Mouse (Mus musculus) heart, postnatal 0 days (tissue): ENCODE measurements at regions not wholly inside any gene's neighbourhood (a gene's known extent, or its start where the extent isn't known, plus 50 kb on each side); places are given as distances from the start of the nearest gene placed in this dataset.

Experiments
- ATAC-seq: fragments of 200-750 bp; cut with Nextera tagmentation; 2 replicates; pipeline ENCODE4 v1.8.0; 2017; ENCODE audit warnings: low read depth, moderate number of reproducible peaks, moderate library complexity; ENCODE audit not compliant: insufficient read depth
- DNase-seq: peaks from one replicate; pipeline ENCODE4 v3.0.0-alpha.2; 2016; ENCODE audit warnings: low spot score
- H3K27ac ChIP-seq: fragments of 300-500 bp; sonication (generic); 2 replicates; pipeline ENCODE4 v1.5.1; 2014; ENCODE audit warnings: low read depth, mild to moderate bottlenecking
- H3K27me3 ChIP-seq: fragments of 300-500 bp; sonication (generic); 2 replicates; pipeline ENCODE4 v1.6.1; 2014; ENCODE audit warnings: low read length, mixed read lengths; ENCODE audit not compliant: control insufficient read depth, insufficient read depth
- H3K36me3 ChIP-seq: fragments of 300-500 bp; sonication (generic); replicated peaks from 2 replicates; pipeline ENCODE4 v1.6.1; 2014; ENCODE audit warnings: low read length, mixed read lengths; ENCODE audit not compliant: control insufficient read depth, insufficient read depth
- H3K4me1 ChIP-seq: fragments of 300-500 bp; sonication (generic); 2 replicates; pipeline ENCODE4 v1.6.1; 2014; ENCODE audit warnings: antibody characterized with exemption; ENCODE audit not compliant: control insufficient read depth, insufficient read depth
- H3K4me2 ChIP-seq: fragments of 300-500 bp; sonication (generic); 2 replicates; pipeline ENCODE4 v1.6.1; 2014; ENCODE audit warnings: low read depth, mild to moderate bottlenecking, low read length, moderate library complexity
- H3K4me3 ChIP-seq: fragments of 300-500 bp; sonication (generic); 2 replicates; pipeline ENCODE4 v1.5.1; 2014; ENCODE audit warnings: low read depth, low read length
- H3K9ac ChIP-seq: fragments of 300-500 bp; sonication (generic); replicated peaks from 2 replicates; pipeline ENCODE4 v1.6.1; 2014; ENCODE audit warnings: low read depth, low read length, mixed read lengths
- H3K9me3 ChIP-seq: fragments of 300-500 bp; sonication (generic); replicated peaks from 2 replicates; pipeline ENCODE4 v1.6.1; 2016; ENCODE audit warnings: low read length; ENCODE audit not compliant: control insufficient read depth
- CTCF ChIP-seq: IDR thresholded peaks from 2 replicates; pipeline ENCODE4 v1.5.1; 2016; ENCODE audit warnings: antibody characterized with exemption, control low read depth, low read depth
- EP300 ChIP-seq: IDR thresholded peaks from 2 replicates; pipeline ENCODE4 v1.6.1; 2016; ENCODE audit warnings: antibody characterized with exemption, low read depth
- WGBS: fragments of 180-500 bp; shearing (Covaris S2); extraction: QIAGEN DNeasy Blood & Tissue Kit; methylation state at CpG from one replicate; pipeline ENCODE4 v1.1.7; 2014; 5-methylcytosine and 5-hydroxymethylcytosine counted together

- Histone ChIP-seq H3K9ac (no peak overlapping the region), H3K27me3 (no peaks in the 10 kb centered on the region), H3K4me2 (no peak overlapping the region), H3K9me3 (no peaks in the 10 kb centered on the region), H3K4me1 (peaks cover 15% of the 10 kb centered on the region), H3K27ac (peak overlapping the region; percentile 71), H3K36me3 (no peaks in the 10 kb centered on the region), H3K4me3 (no peak overlapping the region)
- TF ChIP-seq CTCF (no peak), EP300 (no peak)
- ATAC-seq (no peak), DNase-seq (peak; percentile 29)
- WGBS = 50% methylated on average over 14 of the region's 14 CpGs
Observed at GRCm38 (mm10) chr3:149219381-149220303, 229.3 kb upstream of the Adgrl2 start.

GRCm38 (mm10) chr3:149217916-149218803 is 227.8 kb upstream of the Adgrl2 start:
- Histone ChIP-seq H3K27ac (no peak overlapping the region), H3K36me3 (no peaks in the 10 kb centered on the region), H3K4me2 (no peak overlapping the region), H3K9me3 (no peaks in the 10 kb centered on the region), H3K4me3 (no peak overlapping the region), H3K9ac (no peak overlapping the region), H3K27me3 (no peaks in the 10 kb centered on the region), H3K4me1 (peaks cover 15% of the 10 kb centered on the region)
- TF ChIP-seq EP300 = no peak
- TF ChIP-seq CTCF = 0 out of 2 replicates have a peak, but pooled peaks have one; percentile 7
- no peak for ATAC-seq
- WGBS = 86% methylated on average over 9 of the region's 9 CpGs
- DNase-seq = no peak

- Histone ChIP-seq H3K9me3 (no peaks in the 10 kb centered on the region), H3K9ac (no peak overlapping the region), H3K4me2 (no peak overlapping the region), H3K27me3 (no peaks in the 10 kb centered on the region), H3K36me3 (no peaks in the 10 kb centered on the region), H3K4me1 (peaks cover 15% of the 10 kb centered on the region), H3K4me3 (no peak overlapping the region), H3K27ac (no peak overlapping the region)
- 83% methylated on average over 11 of the region's 11 CpGs for WGBS
- TF ChIP-seq CTCF (no peak), EP300 (no peak)
- ATAC-seq (no peak), DNase-seq (no peak)
Observed at GRCm38 (mm10) chr3:149216759-149217400, 226.5 kb upstream of the Adgrl2 start.

GRCm38 (mm10) chr3:149215691-149216090 is 225.3 kb upstream of the Adgrl2 start:
- Histone ChIP-seq H3K36me3 (no peaks in the 10 kb centered on the region), H3K4me2 (no peak overlapping the region), H3K9ac (no peak overlapping the region), H3K9me3 (no peaks in the 10 kb centered on the region), H3K4me1 (peaks cover 12% of the 10 kb centered on the region), H3K27me3 (no peaks in the 10 kb centered on the region), H3K4me3 (no peak overlapping the region), H3K27ac (no peak overlapping the region)
- no peak for ATAC-seq
- no peak for DNase-seq
- TF ChIP-seq CTCF = no peak
- TF ChIP-seq EP300 = no peak
- 91% methylated on average over 2 of the region's 2 CpGs for WGBS

GRCm38 (mm10) chr3:149211909-149212308 is 221.6 kb upstream of the Adgrl2 start:
- ATAC-seq = no peak
- WGBS = 73% methylated on average over 7 of the region's 7 CpGs

More at GRCm38 (mm10) chr3:149211909-149212308, 221.6 kb upstream of the Adgrl2 start:
- DNase-seq = no peak
- Histone ChIP-seq H3K27ac (no peak overlapping the region), H3K9me3 (no peaks in the 10 kb centered on the region), H3K27me3 (no peaks in the 10 kb centered on the region), H3K4me3 (no peak overlapping the region), H3K4me1 (no peaks in the 10 kb centered on the region), H3K36me3 (no peaks in the 10 kb centered on the region), H3K9ac (no peak overlapping the region), H3K4me2 (no peak overlapping the region)
- TF ChIP-seq CTCF (no peak), EP300 (no peak)
